Mouse (Mus musculus) liver, embryonic 16.5 days (tissue): ENCODE data around the gene Tmem45b. TPM values are rescaled to one million over a fixed set of nuclear protein-coding genes. Genes with fewer than 3 reads are reported as not detected.

Experiments used
- ATAC-seq: fragments of 200-750 bp; cut with Nextera tagmentation; 2 replicates; pipeline ENCODE4 v1.8.0; 2017; ENCODE audit warnings: low read depth, mild to moderate bottlenecking, moderate number of reproducible peaks, moderate library complexity
- H3K27ac ChIP-seq: fragments of 300-500 bp; sonication (generic); 2 replicates; pipeline ENCODE4 v1.5.1; 2014; ENCODE audit warnings: mild to moderate bottlenecking, low read length
- H3K27me3 ChIP-seq: fragments of 300-500 bp; sonication (generic); 2 replicates; pipeline ENCODE4 v1.6.1; 2014; ENCODE audit warnings: low read depth, low read length, mixed read lengths; ENCODE audit not compliant: control insufficient read depth, insufficient read depth
- H3K36me3 ChIP-seq: fragments of 300-500 bp; sonication (generic); 2 replicates; pipeline ENCODE4 v1.6.1; 2014; ENCODE audit warnings: mild to moderate bottlenecking; ENCODE audit not compliant: control insufficient read depth, insufficient read depth
- H3K4me1 ChIP-seq: fragments of 300-500 bp; sonication (generic); 2 replicates; pipeline ENCODE4 v1.6.1; 2014; ENCODE audit warnings: low read depth, low read length, mixed read lengths; ENCODE audit not compliant: control insufficient read depth
- H3K4me2 ChIP-seq: fragments of 300-500 bp; sonication (generic); 2 replicates; pipeline ENCODE4 v1.6.1; 2014; ENCODE audit warnings: low read depth, low read length, mixed read lengths
- H3K4me3 ChIP-seq: fragments of 300-500 bp; sonication (generic); 2 replicates; pipeline ENCODE4 v1.5.1; 2014; ENCODE audit warnings: low read depth, mild to moderate bottlenecking, low read length
- H3K9ac ChIP-seq: fragments of 300-500 bp; sonication (generic); 2 replicates; pipeline ENCODE4 v1.6.1; 2014; ENCODE audit warnings: low read depth, low read length
- H3K9me3 ChIP-seq: fragments of 300-500 bp; sonication (generic); replicated peaks from 2 replicates; pipeline ENCODE4 v1.6.1; 2016; ENCODE audit warnings: low read length; ENCODE audit not compliant: control insufficient read depth
- WGBS: fragments of 180-500 bp; shearing (Covaris S2); extraction: QIAGEN DNeasy Blood & Tissue Kit; methylation state at CpG from one replicate; pipeline ENCODE4 v1.1.7; 2014; ENCODE audit not compliant: insufficient replicate concordance; 5-methylcytosine and 5-hydroxymethylcytosine counted together
- polyA plus RNA-seq: library from polyadenylated mRNA; unstranded; fragments of >200 nt; fragmentation: Nextera tagmentation; extraction: Ambion mirVana; gene quantifications from 2 replicates; pipeline ENCODE4 v1.2.1, GENCODE M21; 2015

Gene Tmem45b
- polyA plus RNA-seq, 1 experiment from 2014 or later = 0.57 TPM

DNA sequence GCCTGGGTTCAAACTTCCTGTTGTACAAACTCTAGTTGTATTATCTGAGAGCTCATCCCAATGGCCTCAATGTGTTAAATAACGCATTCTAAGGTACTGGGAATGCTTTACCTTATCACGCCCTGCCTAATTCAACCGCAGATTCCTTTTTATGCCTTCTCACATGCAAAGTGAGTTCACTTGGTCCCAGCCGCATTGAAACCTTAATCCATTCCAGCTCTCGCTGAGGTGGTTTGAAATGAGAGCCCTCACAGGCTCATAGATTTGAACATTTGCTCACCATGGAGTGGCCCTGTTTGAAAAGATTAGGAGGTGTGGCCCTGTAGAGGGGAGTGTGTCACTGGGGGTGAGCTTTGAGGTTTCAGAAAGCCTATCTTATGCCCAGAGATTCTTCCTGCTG is 23.9 kb downstream of the Tmem45b start:
- Histone ChIP-seq H3K9ac (no peak overlapping the region), H3K4me2 (no peak overlapping the region), H3K4me1 (no peaks in the 10 kb centered on the region), H3K36me3 (no peaks in the 10 kb centered on the region), H3K27me3 (no peaks in the 10 kb centered on the region), H3K9me3 (no peaks in the 10 kb centered on the region), H3K27ac (no peak overlapping the region), H3K4me3 (no peak overlapping the region)
- 73% methylated on average over 5 of the region's 5 CpGs for WGBS
- no peak for ATAC-seq

- WGBS = 53% methylated on average over 5 of the region's 6 CpGs
- Histone ChIP-seq H3K4me2 (no peak overlapping the region), H3K9me3 (no peaks in the 10 kb centered on the region), H3K4me1 (no peaks in the 10 kb centered on the region), H3K27me3 (no peaks in the 10 kb centered on the region), H3K9ac (no peak overlapping the region), H3K27ac (no peak overlapping the region), H3K36me3 (no peaks in the 10 kb centered on the region), H3K4me3 (no peak overlapping the region)
- no peak for ATAC-seq
Observed at GRCm38 (mm10) chr9:31439341-31439740, 24.9 kb downstream of the Tmem45b start.

DNA sequence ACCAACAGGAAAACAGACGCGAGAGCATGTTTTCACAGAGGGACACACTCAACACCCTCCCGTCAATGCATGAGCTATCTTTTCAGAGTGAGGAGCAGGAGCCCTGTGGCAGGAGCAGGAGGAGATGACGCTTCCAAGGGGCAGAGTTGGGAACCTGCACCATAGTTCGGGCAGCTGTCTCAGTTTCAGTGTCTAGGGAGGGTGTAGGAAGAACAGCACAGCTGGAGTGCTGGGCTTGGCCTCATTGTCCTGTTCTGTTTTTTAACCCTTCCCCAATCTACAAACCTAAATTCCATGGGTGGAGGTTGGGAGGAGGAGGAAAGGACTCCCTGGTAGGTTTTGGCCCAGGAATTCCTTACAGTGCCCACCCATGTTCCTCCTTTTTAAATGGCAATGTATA is 25.4 kb downstream of the Tmem45b start:
- no peak for ATAC-seq
- Histone ChIP-seq H3K4me3 (no peak overlapping the region), H3K9me3 (no peaks in the 10 kb centered on the region), H3K9ac (no peak overlapping the region), H3K36me3 (no peaks in the 10 kb centered on the region), H3K27me3 (no peaks in the 10 kb centered on the region), H3K4me1 (no peaks in the 10 kb centered on the region), H3K27ac (no peak overlapping the region), H3K4me2 (no peak overlapping the region)
- WGBS = 56% methylated on average over 5 of the region's 5 CpGs

DNA sequence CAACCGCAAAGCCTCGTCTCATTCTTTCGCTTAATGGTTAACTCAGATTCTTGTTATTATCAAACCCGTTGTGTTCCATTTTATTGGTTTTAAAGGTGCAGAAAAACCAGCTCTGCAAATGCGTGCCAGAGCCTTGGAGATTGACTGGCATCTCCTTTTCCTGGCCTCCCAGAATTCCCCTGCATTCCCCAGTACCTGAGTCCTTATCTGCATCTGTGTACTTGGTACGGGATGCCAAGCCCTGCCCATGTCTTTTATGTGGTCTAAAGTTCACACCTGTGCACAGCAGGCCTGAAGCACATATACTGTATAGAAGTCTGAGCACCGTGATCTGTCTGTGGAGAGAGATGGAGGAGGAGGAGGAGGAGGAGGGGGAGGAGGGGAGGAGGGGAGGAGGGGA is 26.4 kb downstream of the Tmem45b start:
- Histone ChIP-seq H3K4me3 (no peak overlapping the region), H3K27me3 (no peaks in the 10 kb centered on the region), H3K4me1 (no peaks in the 10 kb centered on the region), H3K9ac (no peak overlapping the region), H3K9me3 (no peaks in the 10 kb centered on the region), H3K36me3 (no peaks in the 10 kb centered on the region), H3K27ac (no peak overlapping the region), H3K4me2 (no peak overlapping the region)
- no peak for ATAC-seq
- 66% methylated on average over 7 of the region's 7 CpGs for whole genome bisulfite sequencing

GRCm38 (mm10) chr9:31435415-31435814 is 28.8 kb downstream of the Tmem45b start:
- Histone ChIP-seq H3K9me3 (no peaks in the 10 kb centered on the region), H3K27ac (no peak overlapping the region), H3K36me3 (no peaks in the 10 kb centered on the region), H3K4me3 (no peak overlapping the region), H3K27me3 (no peaks in the 10 kb centered on the region), H3K4me1 (no peaks in the 10 kb centered on the region), H3K9ac (no peak overlapping the region), H3K4me2 (no peak overlapping the region)
- WGBS = 60% methylated on average over 8 of the region's 8 CpGs
- ATAC-seq = no peak

GRCm38 (mm10) chr9:31433431-31433830 is 30.8 kb downstream of the Tmem45b start:
- H3K27ac ChIP-seq = no peak overlapping the region
- H3K36me3 ChIP-seq = no peaks in the 10 kb centered on the region
- 53% methylated on average over 3 of the region's 3 CpGs for WGBS
- ATAC-seq = no peak
- H3K4me2 ChIP-seq = no peak overlapping the region
- no peaks in the 10 kb centered on the region for H3K4me1 ChIP-seq
- H3K4me3 ChIP-seq = no peak overlapping the region
- H3K9me3 ChIP-seq = no peaks in the 10 kb centered on the region
- H3K9ac ChIP-seq = no peak overlapping the region
- no peaks in the 10 kb centered on the region for H3K27me3 ChIP-seq

GRCm38 (mm10) chr9:31432336-31432975 is 31.8 kb downstream of the Tmem45b start:
- Histone ChIP-seq H3K27me3 (no peaks in the 10 kb centered on the region), H3K9me3 (no peaks in the 10 kb centered on the region), H3K27ac (no peak overlapping the region), H3K4me2 (no peak overlapping the region), H3K9ac (no peak overlapping the region), H3K4me1 (no peaks in the 10 kb centered on the region), H3K4me3 (no peak overlapping the region), H3K36me3 (no peaks in the 10 kb centered on the region)
- ATAC-seq = no peak
- 62% methylated on average over 7 of the region's 7 CpGs for WGBS

DNA sequence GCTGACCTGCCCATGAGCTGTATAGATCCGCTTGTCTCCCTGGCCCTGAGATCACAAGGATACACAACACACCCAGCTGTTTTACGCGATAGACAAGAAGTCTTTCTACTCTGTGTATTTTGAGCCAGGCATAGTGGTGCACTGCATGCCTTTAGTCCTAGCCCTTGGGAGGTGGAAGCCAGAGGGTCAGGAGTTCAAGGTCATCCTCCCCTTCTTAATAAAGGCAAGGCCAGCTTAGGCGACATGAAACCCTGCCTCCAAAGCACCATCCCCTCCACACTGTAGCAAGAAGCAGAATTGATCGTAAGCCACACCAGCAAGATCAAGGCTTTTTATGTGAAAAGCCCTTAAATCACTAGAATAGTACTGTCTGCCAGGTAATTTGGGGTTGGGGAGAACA is 32.5 kb downstream of the Tmem45b start:
- WGBS = 80% methylated on average over 5 of the region's 5 CpGs
- H3K9ac ChIP-seq = no peak overlapping the region
- no peak for ATAC-seq
- no peaks in the 10 kb centered on the region for H3K36me3 ChIP-seq
- H3K27ac ChIP-seq = no peak overlapping the region
- H3K4me3 ChIP-seq = no peak overlapping the region
- no peaks in the 10 kb centered on the region for H3K27me3 ChIP-seq
- H3K4me2 ChIP-seq = no peak overlapping the region
- H3K4me1 ChIP-seq = no peaks in the 10 kb centered on the region
- no peaks in the 10 kb centered on the region for H3K9me3 ChIP-seq

DNA sequence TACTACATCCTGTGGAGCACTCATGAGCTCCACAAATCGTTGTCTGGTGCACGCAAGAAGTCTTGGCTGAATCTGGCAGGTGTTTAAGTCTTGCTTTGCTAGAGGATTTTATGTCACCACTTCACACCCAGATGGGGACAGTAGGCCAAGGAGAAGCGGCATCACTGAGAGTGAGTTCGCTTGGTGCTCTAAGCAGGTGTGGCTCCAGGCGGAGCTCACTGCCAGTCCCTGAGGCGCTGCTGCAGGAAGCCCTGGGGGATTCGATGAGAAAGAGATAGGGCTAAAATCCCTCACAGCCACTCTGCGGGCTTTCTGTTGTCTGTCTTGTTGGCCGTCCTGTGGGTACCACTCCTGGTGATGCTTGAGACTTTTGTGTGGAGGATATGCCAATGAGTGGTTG is 34.3 kb downstream of the Tmem45b start:
- no peak overlapping the region for H3K4me2 ChIP-seq
- no peaks in the 10 kb centered on the region for H3K4me1 ChIP-seq
- H3K9ac ChIP-seq = no peak overlapping the region
- no peaks in the 10 kb centered on the region for H3K9me3 ChIP-seq
- H3K27me3 ChIP-seq = no peaks in the 10 kb centered on the region
- WGBS = 50% methylated on average over 9 of the region's 9 CpGs
- no peak for ATAC-seq
- H3K36me3 ChIP-seq = no peaks in the 10 kb centered on the region
- no peak overlapping the region for H3K4me3 ChIP-seq
- no peak overlapping the region for H3K27ac ChIP-seq
